Mouse (Mus musculus) bone marrow, adult 2 months (tissue): ENCODE measurements around the gene Defb20.

Source experiments
- CTCF ChIP-seq: fragments of 200-500 bp; IDR thresholded peaks from 2 replicates; pipeline ENCODE4 v1.5.1; 2011; ENCODE audit warnings: low read length, control low read depth; ENCODE audit not compliant: control insufficient read depth, insufficient read depth
- POLR2A ChIP-seq: fragments of 200-500 bp; IDR thresholded peaks from 2 replicates; pipeline ENCODE4 v1.6.1; 2011; ENCODE audit warnings: low read depth, mild to moderate bottlenecking, control low read depth, low read length, borderline replicate concordance; ENCODE audit not compliant: control insufficient read depth

GRCm38 (mm10) chr2:152450241-152450640, 26.6 kb upstream of the Defb20 start:
- no peak for TF ChIP-seq POLR2A
- TF ChIP-seq CTCF: no peak; the same call in 1 of the 2 replicates
